Comparison of ENCODE assay signal across 7 mouse cellular contexts in the genomic region with DNA sequence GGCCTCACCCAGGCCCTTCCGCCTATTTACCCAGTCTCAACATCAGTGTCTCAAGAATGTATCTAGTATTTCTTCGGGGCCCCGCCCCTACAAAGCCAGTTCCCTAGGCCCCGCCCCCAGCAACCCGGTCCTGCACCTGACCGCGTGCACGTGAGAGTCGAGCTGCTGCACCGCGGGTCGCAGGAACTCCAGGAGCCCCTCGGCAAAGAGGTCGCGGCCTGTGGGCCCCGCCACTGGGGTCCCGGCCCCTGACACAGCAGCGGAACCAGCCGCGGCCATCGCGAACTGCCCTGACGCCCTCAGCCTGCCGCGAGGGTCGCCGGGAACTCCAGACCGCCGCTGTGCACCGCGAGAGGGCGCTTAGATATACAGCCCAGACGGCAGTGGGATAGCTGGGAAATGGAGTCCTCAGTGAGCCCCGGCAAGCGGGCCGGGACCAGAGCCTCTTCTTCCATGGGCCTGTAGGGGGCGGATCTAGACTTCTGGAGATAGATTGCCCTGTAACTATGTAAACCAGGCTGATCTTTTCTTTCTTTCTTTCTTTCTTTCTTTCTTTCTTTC. TPM values are rescaled to one million over a fixed set of nuclear protein-coding genes. Genes with fewer than 3 reads are reported as not detected.
DNase-seq lines count a peak whose midpoint lies in the region; ATAC-seq and TF ChIP-seq lines count a peak whose summit lies in the region.

Gene Snapin (minus strand): TSS at position 338 of the 561 bp plus-strand sequence.

- peak; percentile 95 for ATAC-seq in embryonic facial prominence, embryonic 12.5 days (ENCODE audit: insufficient number of reproducible peaks, insufficient read depth, low FRiP score, low TSS enrichment)
- peak; percentile 97 for ATAC-seq in limb, embryonic 12.5 days (ENCODE audit: insufficient number of reproducible peaks, insufficient read depth, low FRiP score, low TSS enrichment, low read depth)
- peak; percentile 98 for ATAC-seq in midbrain, embryonic 15.5 days (replicated peaks)

- H3K36me3 ChIP-seq in embryonic facial prominence, embryonic 12.5 days, result peaks cover 36% of the 10 kb centered on the region
- H3K36me3 ChIP-seq in kidney, adult 2 months (ENCODE audit: control insufficient read depth, insufficient read depth, low read length), result peaks cover 5% of the 10 kb centered on the region
- H3K36me3 ChIP-seq in limb, embryonic 12.5 days, result peaks cover 42% of the 10 kb centered on the region
- peaks cover 24% of the 10 kb centered on the region for H3K36me3 ChIP-seq in midbrain, embryonic 15.5 days (replicated peaks)
- H3K36me3 ChIP-seq in spleen, adult 2 months (ENCODE audit: control insufficient read depth, insufficient read depth, low read length), result peaks cover 30% of the 10 kb centered on the region

- no peak for TF ChIP-seq POLR2A in kidney, adult 2 months (IDR thresholded peaks at IDR 0.05; ENCODE audit: low read depth, low read length)
- TF ChIP-seq POLR2A in spleen, adult 2 months (IDR thresholded peaks at IDR 0.05; ENCODE audit: low read depth, low read length), result peak; percentile 36; the same call in 1 of the 2 replicates

- peak within 1 kb of the TSS; percentile 67; the same call in 1 of the 2 replicates for H3K27ac ChIP-seq in embryonic facial prominence, embryonic 12.5 days
- H3K27ac ChIP-seq in kidney, adult 2 months (ENCODE audit: insufficient read depth, low read depth, low read length), result peak within 1 kb of the TSS; percentile 83
- H3K27ac ChIP-seq in limb, embryonic 12.5 days, result peak within 1 kb of the TSS; percentile 72; the same call in 1 of the 2 replicates
- peak within 1 kb of the TSS; percentile 76 for H3K27ac ChIP-seq in midbrain, embryonic 15.5 days
- H3K27ac ChIP-seq in spleen, adult 2 months (ENCODE audit: insufficient read depth, low read length), result peak within 1 kb of the TSS; percentile 92

- no peaks in the 10 kb centered on the region for H3K9me3 ChIP-seq in embryonic facial prominence, embryonic 12.5 days
- H3K9me3 ChIP-seq in limb, embryonic 12.5 days, result no peaks in the 10 kb centered on the region
- H3K9me3 ChIP-seq in midbrain, embryonic 15.5 days, result no peaks in the 10 kb centered on the region

- DNase-seq in adrenal gland, postnatal 25 days, result peak; percentile 92
- peak; percentile 97 for DNase-seq in heart, adult 18-20 months
- DNase-seq in kidney, adult 2 months, result peak; percentile 98
- peak; percentile 90 to 95 for DNase-seq in spleen, adult 2 months (ENCODE audit: low read depth in 1 of 2, low spot score in 2 of 2)

- peak; percentile 78 for TF ChIP-seq CTCF in kidney, adult 2 months (conservative IDR thresholded peaks at IDR 0.05; ENCODE audit: insufficient read depth, insufficient read length, low read depth, low read length)
- TF ChIP-seq CTCF in spleen, adult 2 months (IDR thresholded peaks at IDR 0.05; ENCODE audit: extremely low read depth, insufficient read depth, insufficient read length, insufficient replicate concordance), result peak; percentile 85

- H3K27me3 ChIP-seq in embryonic facial prominence, embryonic 12.5 days, result no peaks in the 10 kb centered on the region
- no peaks in the 10 kb centered on the region for H3K27me3 ChIP-seq in kidney, adult 2 months (replicated peaks; ENCODE audit: control insufficient read depth, insufficient read depth, low read length)
- H3K27me3 ChIP-seq in limb, embryonic 12.5 days, result no peaks in the 10 kb centered on the region
- no peaks in the 10 kb centered on the region for H3K27me3 ChIP-seq in midbrain, embryonic 15.5 days (replicated peaks)
- H3K27me3 ChIP-seq in spleen, adult 2 months (ENCODE audit: control insufficient read depth, insufficient read depth, low read length), result no peaks in the 10 kb centered on the region

- H3K4me2 ChIP-seq in embryonic facial prominence, embryonic 12.5 days (replicated peaks), result peak within 1 kb of the TSS; percentile 55
- H3K4me2 ChIP-seq in limb, embryonic 12.5 days, result peak within 1 kb of the TSS; percentile 65
- peak within 1 kb of the TSS; percentile 59 for H3K4me2 ChIP-seq in midbrain, embryonic 15.5 days

- peak within 1 kb of the TSS; percentile 73 for H3K9ac ChIP-seq in embryonic facial prominence, embryonic 12.5 days
- H3K9ac ChIP-seq in limb, embryonic 12.5 days (replicated peaks), result peak within 1 kb of the TSS; percentile 70
- H3K9ac ChIP-seq in midbrain, embryonic 15.5 days, result peak within 1 kb of the TSS; percentile 71

- H3K4me3 ChIP-seq in embryonic facial prominence, embryonic 12.5 days, result peak within 1 kb of the TSS; percentile 71
- peak within 1 kb of the TSS; percentile 74 for H3K4me3 ChIP-seq in kidney, adult 2 months (ENCODE audit: insufficient read depth, low read depth, low read length)
- H3K4me3 ChIP-seq in limb, embryonic 12.5 days (replicated peaks), result peak within 1 kb of the TSS; percentile 70
- H3K4me3 ChIP-seq in midbrain, embryonic 15.5 days, result peak within 1 kb of the TSS; percentile 65
- peak within 1 kb of the TSS; percentile 99 for H3K4me3 ChIP-seq in spleen, adult 2 months (ENCODE audit: extremely low read depth, insufficient read depth, insufficient read length)

- H3K4me1 ChIP-seq in embryonic facial prominence, embryonic 12.5 days, result peaks cover 5% of the 10 kb centered on the region; the same call in 1 of the 2 replicates
- peaks cover 12% of the 10 kb centered on the region; the same call in 1 of the 2 replicates for H3K4me1 ChIP-seq in kidney, adult 2 months (ENCODE audit: control insufficient read depth, insufficient read depth, low read length)
- H3K4me1 ChIP-seq in limb, embryonic 12.5 days (replicated peaks), result peaks cover 6% of the 10 kb centered on the region; the same call in 1 of the 2 replicates
- peaks cover 7% of the 10 kb centered on the region for H3K4me1 ChIP-seq in midbrain, embryonic 15.5 days
- no peaks in the 10 kb centered on the region for H3K4me1 ChIP-seq in spleen, adult 2 months (ENCODE audit: control insufficient read depth, insufficient read depth, insufficient read length)

- 1% methylated on average over 37 of the region's 37 CpGs for WGBS in embryonic facial prominence, embryonic 12.5 days
- WGBS in kidney, adult 2 months, result under 1% methylated on average over 37 of the region's 37 CpGs
- under 1% methylated on average over 37 of the region's 37 CpGs for WGBS in limb, embryonic 12.5 days
- WGBS in midbrain, embryonic 15.5 days, result under 1% methylated on average over 37 of the region's 37 CpGs
- under 1% methylated on average over 37 of the region's 37 CpGs for WGBS in spleen, adult 2 months

RNA-seq across cellular contexts. Expression of gene Snapin, which starts in this region (rescaled TPM):
- total RNA-seq in adrenal gland, postnatal 25 days (2021), result 67.2 and 74.0 TPM in 2 replicates
- 74.0 and 76.3 TPM in 2 replicates for polyA plus RNA-seq in embryonic facial prominence, embryonic 12.5 days (2016; fragmentation: Nextera tagmentation; extraction: Ambion mirVana)
- total RNA-seq in heart, adult 18-20 months (2021), result 10 to 100 TPM; 62.0 to 70.7 TPM
- polyA plus RNA-seq in kidney, adult 2 months (2012; rRNA removed), result 20.7 and 25.3 TPM in 2 replicates
- 66.2 and 71.3 TPM in 2 replicates for polyA plus RNA-seq in limb, embryonic 12.5 days (2016; fragmentation: Nextera tagmentation; extraction: Ambion mirVana)
- polyA plus RNA-seq in midbrain, embryonic 15.5 days (2015; fragmentation: Nextera tagmentation; extraction: Ambion mirVana), result 83.4 and 89.2 TPM in 2 replicates
- polyA plus RNA-seq in spleen, adult 2 months (2012; rRNA removed), result 12.4 and 13.2 TPM in 2 replicates

Comparison
In these comparisons a context has a peak if more than half of its experiments do, and no peak if none do; other contexts are left out.
1. Peak in every context shown above with its lines: DNase-seq, ATAC-seq, H3K4me3 ChIP-seq and H3K27ac ChIP-seq.